Mouse (Mus musculus): ENCODE measurements around the gene Gm3005.
"Not testable (repeated sequence)": the region's sequence is repeated elsewhere in the genome, so short reads cannot be mapped to it uniquely, and the experiment has no call there.

GRCm38 (mm10) chr14:3634212-3634611 is 206.3 kb downstream of the Gm3005 start, which contains the start of gene Gm3012:
- TF ChIP-seq POLR2A (IDR thresholded peaks at IDR 0.05; ENCODE audit: low read depth, low read length); CTCF (IDR thresholded peaks at IDR 0.05; ENCODE audit: extremely low read depth, insufficient read depth, insufficient read length, insufficient replicate concordance): not testable (repeated sequence)

All from spleen, adult 2 months (tissue).